Mouse (Mus musculus) neural tube, embryonic 10.5 days (tissue): ENCODE measurements around the gene Bri3.

Experiments used
- DNase-seq: peaks from one replicate; pipeline ENCODE4 v3.0.0-alpha.2; 2017; ENCODE audit warnings: low spot score; ENCODE audit errors: extremely low spot score

Bri3 gene

GRCm38 (mm10) chr5:144261309-144261708, 17.1 kb downstream of the Bri3 start:
- DNase-seq = no peak

DNA sequence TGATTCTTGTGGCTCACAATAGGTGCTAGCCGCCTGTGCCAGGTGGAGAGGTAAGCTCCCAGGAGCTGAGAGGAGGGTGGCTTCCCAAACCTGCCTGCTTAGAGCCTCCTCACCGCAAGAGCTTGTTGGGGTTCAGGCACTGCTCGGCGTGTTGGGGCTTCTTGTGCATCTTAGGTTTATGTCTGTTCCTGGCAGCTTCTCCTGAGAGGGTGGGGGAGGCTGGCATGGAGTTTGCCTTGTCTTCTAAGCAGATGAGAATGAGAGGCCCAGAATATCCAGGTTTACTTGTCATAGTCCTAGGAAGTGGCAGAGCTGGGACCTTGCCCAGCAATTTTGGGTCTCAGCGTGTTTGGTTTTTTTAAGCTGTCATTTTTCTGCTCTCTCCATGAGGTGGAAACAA, 17.6 kb downstream of the Bri3 start:
- DNase-seq = no peak

- no peak for DNase-seq
These were observed 18.8 kb downstream of the Bri3 start for GRCm38 (mm10) chr5:144263082-144263481.

DNA sequence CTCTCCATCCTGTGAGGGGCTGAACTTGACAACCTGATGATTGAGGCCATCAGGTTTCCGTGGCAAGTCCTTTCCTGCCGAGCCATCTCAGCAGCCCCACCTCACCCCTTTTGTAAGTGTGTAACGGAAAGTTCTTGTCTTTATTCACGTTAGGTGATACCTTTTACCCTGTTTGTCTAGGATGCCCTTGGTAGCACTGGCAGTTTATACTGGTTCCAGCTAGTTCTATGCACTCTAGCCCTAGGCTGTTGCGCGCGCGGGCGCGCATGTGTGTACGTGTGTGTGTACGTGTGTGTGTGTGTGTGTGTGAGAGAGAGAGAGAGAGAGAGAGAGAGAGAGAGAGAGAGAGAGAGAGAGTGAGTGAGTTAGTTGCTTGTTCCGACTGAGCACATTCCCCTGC, 19.3 kb downstream of the Bri3 start:
- no peak for DNase-seq

GRCm38 (mm10) chr5:144267535-144268241, 23.5 kb downstream of the Bri3 start:
- DNase-seq = no peak

GRCm38 (mm10) chr5:144269926-144270325, 25.7 kb downstream of the Bri3 start:
- DNase-seq = no peak

DNA sequence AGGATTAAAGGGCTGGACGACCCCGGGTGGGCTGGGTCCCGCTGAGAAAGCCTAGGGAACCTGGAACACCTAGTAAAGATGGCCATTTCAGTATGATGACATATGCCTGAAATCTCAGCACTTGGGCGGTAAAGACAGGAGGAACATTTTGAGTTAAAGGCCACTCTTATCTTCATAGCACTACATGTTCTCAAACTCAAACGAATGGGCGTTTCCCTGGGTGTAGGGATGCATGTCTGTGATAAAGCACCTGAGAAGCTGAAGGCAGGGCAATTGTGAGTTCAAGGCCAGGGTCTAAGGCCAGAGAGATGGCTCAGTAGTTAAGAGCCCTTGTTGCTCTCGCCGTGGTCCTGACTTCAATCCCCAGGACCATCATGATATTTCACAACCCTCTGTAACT, 26.2 kb downstream of the Bri3 start:
- no peak for DNase-seq

DNA sequence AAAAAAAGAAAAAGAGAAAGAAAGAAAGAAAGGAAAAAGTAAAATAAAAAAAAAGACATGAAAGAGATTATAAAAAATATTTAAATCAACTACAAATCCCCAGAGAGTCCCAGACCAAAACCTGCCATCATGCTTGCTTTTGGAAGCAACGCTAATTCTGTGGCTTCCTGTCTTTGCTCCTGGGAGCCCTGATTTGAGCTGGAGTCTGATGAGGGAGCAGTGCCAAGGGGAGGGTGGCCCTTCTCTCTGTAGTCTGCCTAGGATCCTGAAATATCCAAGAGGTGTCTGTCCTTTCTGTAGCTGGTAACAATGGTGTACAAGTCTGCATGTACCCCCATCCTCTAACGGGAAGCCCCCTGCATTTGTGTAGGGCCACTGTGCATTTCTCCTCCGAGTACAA, 26.9 kb downstream of the Bri3 start:
- DNase-seq = no peak

GRCm38 (mm10) chr5:144271772-144272171, 27.5 kb downstream of the Bri3 start:
- DNase-seq = no peak

- DNase-seq = no peak
These were observed 30.7 kb downstream of the Bri3 start for GRCm38 (mm10) chr5:144274904-144275303.

DNA sequence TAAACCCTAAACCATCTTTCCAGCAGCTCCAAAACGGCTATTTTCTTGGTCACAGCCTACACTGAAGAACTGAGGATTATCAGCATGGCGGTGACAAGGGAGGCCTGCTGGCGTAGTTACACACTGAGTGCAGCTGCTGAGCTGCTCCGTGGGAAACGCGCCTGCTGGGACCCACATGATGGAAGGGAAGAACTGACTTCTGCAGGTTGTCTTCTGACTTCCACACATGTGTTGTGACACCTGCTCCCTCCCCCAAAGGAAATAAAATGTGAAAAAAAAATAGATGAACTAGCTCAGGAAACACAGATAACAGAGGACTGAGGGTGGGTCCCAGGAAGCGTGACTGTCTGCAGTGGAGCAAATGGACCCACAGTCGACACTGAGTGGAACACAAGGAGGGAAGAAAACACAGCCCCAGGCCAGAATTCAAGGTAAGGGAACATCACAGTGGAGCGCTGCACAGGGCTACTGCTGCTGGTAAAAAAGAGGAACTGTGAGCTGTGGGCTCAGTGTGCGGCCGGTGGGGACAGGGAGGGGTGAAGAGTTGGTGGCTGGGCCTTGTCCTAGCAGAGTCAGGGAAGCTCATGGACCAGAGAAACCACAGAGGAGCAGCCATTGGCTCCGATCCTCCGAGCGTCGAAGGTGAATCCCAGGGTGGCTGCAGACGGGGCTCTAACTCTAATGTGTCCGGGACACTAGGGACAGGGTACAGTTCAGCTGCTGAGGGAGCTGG, 32.8 kb downstream of the Bri3 start:
- DNase-seq = no peak

- DNase-seq = no peak
These were observed 34.2 kb downstream of the Bri3 start for GRCm38 (mm10) chr5:144278374-144278960.

GRCm38 (mm10) chr5:144279081-144279541, 34.9 kb downstream of the Bri3 start:
- no peak for DNase-seq

DNA sequence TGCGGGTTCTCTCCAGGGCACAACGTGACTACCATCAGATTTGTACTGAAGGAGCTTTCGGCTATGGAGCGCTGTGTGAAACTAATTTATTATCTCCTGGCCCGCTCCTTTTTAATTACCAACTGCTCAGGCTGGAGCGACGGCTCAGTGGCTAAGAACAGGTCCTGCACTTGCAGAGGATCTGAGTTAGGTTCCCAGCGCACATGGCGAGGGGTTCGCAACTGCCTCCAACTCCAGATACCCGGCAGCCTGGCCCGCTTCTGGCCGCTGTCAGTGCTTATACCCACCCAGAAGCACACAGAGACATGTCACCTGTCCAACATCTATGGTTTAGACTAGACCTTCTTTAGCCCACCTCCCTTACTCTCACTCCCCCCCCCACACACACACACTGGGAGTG, 35.7 kb downstream of the Bri3 start:
- no peak for DNase-seq

- DNase-seq = no peak
These were observed 38.4 kb downstream of the Bri3 start for GRCm38 (mm10) chr5:144282470-144283260.

- DNase-seq = no peak
These were observed 39.4 kb downstream of the Bri3 start for GRCm38 (mm10) chr5:144283551-144284031.

DNA sequence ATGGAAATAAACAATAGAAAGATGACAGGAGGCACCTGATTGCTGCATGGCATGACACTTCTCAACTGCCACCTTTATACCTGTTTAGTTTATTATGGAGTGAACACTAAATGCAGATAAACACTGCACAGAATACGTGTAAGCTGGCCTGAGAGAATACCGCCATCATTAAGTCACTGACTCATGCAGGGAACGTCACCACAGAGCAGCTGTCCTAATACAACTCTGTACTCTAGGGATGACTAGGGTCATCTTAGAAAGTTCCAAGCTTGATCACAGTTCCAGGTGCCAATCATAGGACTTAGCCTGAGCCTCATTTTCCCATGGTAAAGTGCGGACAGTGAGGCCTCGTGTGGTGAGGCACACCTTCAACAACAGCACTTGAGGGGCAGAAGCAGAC, 40.4 kb downstream of the Bri3 start:
- DNase-seq = no peak

DNA sequence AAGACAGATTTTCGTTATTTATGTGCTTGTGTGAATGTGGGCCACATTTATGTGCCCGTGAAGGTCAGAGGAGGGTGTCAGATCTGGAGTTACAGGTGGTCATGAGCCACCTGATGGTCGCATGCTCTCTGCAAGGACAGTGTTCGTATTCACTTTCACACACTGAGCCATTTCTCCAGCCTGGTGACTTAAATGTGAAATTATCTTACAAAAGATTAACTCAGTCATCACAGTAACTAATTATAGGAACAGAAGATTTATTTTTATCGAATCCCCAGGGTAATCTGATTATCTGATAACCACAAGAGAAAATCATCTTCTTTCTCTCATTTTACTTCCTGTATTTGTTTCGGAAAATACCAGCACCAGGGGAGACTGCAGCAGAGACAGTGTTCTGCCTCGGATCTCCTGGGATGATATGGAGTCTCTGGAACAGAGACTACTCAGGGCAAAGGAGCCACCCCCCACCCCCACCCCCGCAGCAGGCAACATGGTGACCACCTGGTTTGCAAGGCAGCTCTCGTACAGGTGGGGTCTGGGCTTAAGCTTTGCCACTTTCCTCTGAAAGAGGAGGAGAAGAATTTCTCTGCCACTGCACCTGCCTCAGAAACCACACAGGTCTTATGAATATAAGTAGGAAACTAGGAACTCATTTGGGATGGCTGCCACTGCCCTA, 42.5 kb downstream of the Bri3 start:
- no peak for DNase-seq

GRCm38 (mm10) chr5:144287267-144287820, 43.1 kb downstream of the Bri3 start:
- no peak for DNase-seq

- DNase-seq = no peak
These were observed 44.2 kb downstream of the Bri3 start for GRCm38 (mm10) chr5:144288391-144288790.
